ENCODE assay signal across 15 mouse cellular contexts in genomic region chr11:120206069-120206668, GRCm38 (mm10). TPM values are rescaled to one million over a fixed set of nuclear protein-coding genes. Genes with fewer than 3 reads are reported as not detected.
DNase-seq lines count a peak whose midpoint lies in the region; ATAC-seq lines count a peak whose summit lies in the region.
"Had no signal": no experiment of that assay in that cellular context is flagged by ENCODE, and none has a peak within 500 bp of the region (broad histone marks: within the 10 kb centered on the region; RNA-seq: fewer than 3 reads in every experiment).

No protein-coding gene starts in this region.

- peaks cover 10% of the 10 kb centered on the region for H3K4me1 ChIP-seq in heart, embryonic 11.5 days (ENCODE audit: control insufficient read depth, insufficient read depth, low read length)
- peaks cover 22% of the 10 kb centered on the region; the same call in 1 of the 2 replicates for H3K4me1 ChIP-seq in lung, embryonic 15.5 days
- H3K4me1 ChIP-seq in intestine, embryonic 16.5 days (ENCODE audit: control insufficient read depth, insufficient read depth, low read length), result peaks cover 15% of the 10 kb centered on the region
- peaks cover 26% of the 10 kb centered on the region for H3K4me1 ChIP-seq in stomach, embryonic 15.5 days
- H3K4me1 ChIP-seq: midbrain, embryonic 13.5 days had no signal

- H3K4me3 ChIP-seq in heart, embryonic 11.5 days (ENCODE audit: low read depth, low read length), result no peak overlapping the region
- H3K4me3 ChIP-seq in lung, embryonic 15.5 days, result no peak overlapping the region
- no peak overlapping the region for H3K4me3 ChIP-seq in intestine, embryonic 16.5 days (ENCODE audit: low read length)
- H3K4me3 ChIP-seq in stomach, embryonic 15.5 days (replicated peaks), result no peak overlapping the region
- H3K4me3 ChIP-seq: embryonic facial prominence, embryonic 10.5 days; forebrain, embryonic 12.5 days; liver, embryonic 13.5 days; midbrain, embryonic 13.5 days had no signal

- ATAC-seq in heart, embryonic 11.5 days (replicated peaks; ENCODE audit: insufficient number of reproducible peaks, low FRiP score, low TSS enrichment), result no peak
- ATAC-seq in lung, embryonic 15.5 days (ENCODE audit: borderline replicate concordance, extremely low read depth, low FRiP score, low TSS enrichment), result peak; percentile 46; the same call in 1 of the 2 replicates
- peak; percentile 23; the same call in 1 of the 2 replicates for ATAC-seq in intestine, embryonic 16.5 days
- ATAC-seq in stomach, embryonic 15.5 days (ENCODE audit: insufficient read depth, low FRiP score, low read depth), result no peak
- ATAC-seq: midbrain, embryonic 13.5 days had no signal

- intact Hi-C loops in heart, postnatal 10 days (cut with DNase I), result no loop called here

- no peak overlapping the region; the same call in 1 of the 2 replicates for H3K4me2 ChIP-seq in heart, embryonic 11.5 days
- no peak overlapping the region for H3K4me2 ChIP-seq in lung, embryonic 15.5 days
- H3K4me2 ChIP-seq in intestine, embryonic 16.5 days (ENCODE audit: low read depth, low read length), result no peak overlapping the region
- no peak overlapping the region for H3K4me2 ChIP-seq in stomach, embryonic 15.5 days
- H3K4me2 ChIP-seq: forebrain, embryonic 12.5 days; liver, embryonic 13.5 days; midbrain, embryonic 13.5 days had no signal

- WGBS in heart, embryonic 11.5 days (ENCODE audit: insufficient replicate concordance), result 62% methylated on average over 9 of the region's 9 CpGs
- whole genome bisulfite sequencing in lung, embryonic 15.5 days, result 42% methylated on average over 9 of the region's 9 CpGs
- WGBS in intestine, embryonic 16.5 days, result 57% methylated on average over 9 of the region's 9 CpGs
- 57% methylated on average over 9 of the region's 9 CpGs for WGBS in stomach, embryonic 15.5 days

- H3K9ac ChIP-seq in heart, embryonic 11.5 days (ENCODE audit: low read depth, low read length), result no peak overlapping the region
- H3K9ac ChIP-seq in lung, embryonic 15.5 days, result no peak overlapping the region
- H3K9ac ChIP-seq in intestine, embryonic 16.5 days (ENCODE audit: low read depth, low read length), result no peak overlapping the region
- no peak overlapping the region for H3K9ac ChIP-seq in stomach, embryonic 15.5 days
- H3K9ac ChIP-seq: forebrain, embryonic 12.5 days; liver, embryonic 13.5 days; midbrain, embryonic 13.5 days had no signal

- DNase-seq in heart, postnatal 10 days, result no peak
- no peak for DNase-seq in lung, postnatal 10 days
- no peak for DNase-seq in thymus, postnatal 4 days
- DNase-seq in ovary, postnatal 10 days (ENCODE audit: low spot score), result no peak
- DNase-seq: adrenal gland, postnatal 10 days; cerebellum, adult 11 months; gastrocnemius, postnatal 10 days; liver, embryonic 13.5 days had no signal

- no peaks in the 10 kb centered on the region for H3K36me3 ChIP-seq in heart, embryonic 11.5 days (ENCODE audit: control insufficient read depth, insufficient read depth, low read length)
- H3K36me3 ChIP-seq in lung, embryonic 15.5 days, result no peaks in the 10 kb centered on the region
- no peaks in the 10 kb centered on the region for H3K36me3 ChIP-seq in intestine, embryonic 16.5 days (ENCODE audit: control insufficient read depth, insufficient read depth, low read length)
- no peaks in the 10 kb centered on the region for H3K36me3 ChIP-seq in stomach, embryonic 15.5 days
- H3K36me3 ChIP-seq: embryonic facial prominence, embryonic 10.5 days; forebrain, embryonic 12.5 days; liver, embryonic 13.5 days; midbrain, embryonic 13.5 days had no signal

- peak overlapping the region; percentile 66 for H3K27ac ChIP-seq in heart, embryonic 11.5 days (ENCODE audit: low read depth, low read length)
- H3K27ac ChIP-seq in lung, embryonic 15.5 days, result peak overlapping the region; percentile 83
- H3K27ac ChIP-seq in intestine, embryonic 16.5 days (ENCODE audit: low read length), result peak overlapping the region; percentile 52
- H3K27ac ChIP-seq in stomach, embryonic 15.5 days, result peak overlapping the region; percentile 82
- H3K27ac ChIP-seq: forebrain, embryonic 12.5 days; midbrain, embryonic 13.5 days had no signal

- H3K27me3 ChIP-seq in heart, embryonic 11.5 days (ENCODE audit: control insufficient read depth, insufficient read depth, low read length), result no peaks in the 10 kb centered on the region
- H3K27me3 ChIP-seq in lung, embryonic 15.5 days, result no peaks in the 10 kb centered on the region; the same call in 1 of the 2 replicates
- no peaks in the 10 kb centered on the region for H3K27me3 ChIP-seq in intestine, embryonic 16.5 days (replicated peaks; ENCODE audit: control insufficient read depth, insufficient read depth, low read length)
- H3K27me3 ChIP-seq in stomach, embryonic 15.5 days (replicated peaks), result no peaks in the 10 kb centered on the region
- H3K27me3 ChIP-seq: midbrain, embryonic 13.5 days had no signal

- no peaks in the 10 kb centered on the region for H3K9me3 ChIP-seq in heart, embryonic 11.5 days (replicated peaks; ENCODE audit: control insufficient read depth, low read length)
- H3K9me3 ChIP-seq in lung, embryonic 15.5 days, result no peaks in the 10 kb centered on the region
- H3K9me3 ChIP-seq in intestine, embryonic 16.5 days (ENCODE audit: control insufficient read depth, low read length), result no peaks in the 10 kb centered on the region
- H3K9me3 ChIP-seq in stomach, embryonic 15.5 days, result no peaks in the 10 kb centered on the region
- H3K9me3 ChIP-seq: embryonic facial prominence, embryonic 10.5 days; forebrain, embryonic 12.5 days; liver, embryonic 13.5 days; midbrain, embryonic 13.5 days had no signal

RNA-seq across cellular contexts. Expression of gene Bahcc1, which starts 26.6 kb away (rescaled TPM):
- polyA plus RNA-seq in heart, embryonic 11.5 days (2014; fragmentation: Nextera tagmentation; extraction: Ambion mirVana), result 7.0 and 9.1 TPM in 2 replicates
- total RNA-seq in heart, postnatal 10 days (2021), result 10 to 100 TPM in 1 of 2 experiments, 1 to 10 TPM in 1; 8.8 to 14.1 TPM
- 8.7 and 9.2 TPM in 2 replicates for polyA plus RNA-seq in lung, embryonic 15.5 days (2015; fragmentation: Nextera tagmentation; extraction: Ambion mirVana)
- 4.9 and 5.7 TPM in 2 replicates for polyA plus RNA-seq in intestine, embryonic 16.5 days (2015; fragmentation: Nextera tagmentation; extraction: Ambion mirVana)
- polyA plus RNA-seq in stomach, embryonic 15.5 days (2015; fragmentation: Nextera tagmentation; extraction: Ambion mirVana), result 7.2 and 7.9 TPM in 2 replicates

RNA-seq across cellular contexts. Expression of gene Slc38a10, which starts 55.0 kb away (rescaled TPM):
- polyA plus RNA-seq in heart, embryonic 11.5 days (2014; fragmentation: Nextera tagmentation; extraction: Ambion mirVana), result 57.5 and 72.0 TPM in 2 replicates
- total RNA-seq in heart, postnatal 10 days (2021), result 100 to 1,000 TPM; 104 to 116 TPM
- polyA plus RNA-seq in lung, embryonic 15.5 days (2015; fragmentation: Nextera tagmentation; extraction: Ambion mirVana), result 91.2 and 92.1 TPM in 2 replicates
- polyA plus RNA-seq in intestine, embryonic 16.5 days (2015; fragmentation: Nextera tagmentation; extraction: Ambion mirVana), result 84.6 and 91.4 TPM in 2 replicates
- 87.2 and 93.5 TPM in 2 replicates for polyA plus RNA-seq in stomach, embryonic 15.5 days (2015; fragmentation: Nextera tagmentation; extraction: Ambion mirVana)

Comparison
In these comparisons a context has a peak if more than half of its experiments do, and no peak if none do; other contexts are left out.
1. ATAC-seq: peak in lung, embryonic 15.5 days (single experiment) and intestine, embryonic 16.5 days (single experiment); none in heart, embryonic 11.5 days (single experiment) and stomach, embryonic 15.5 days (single experiment).
2. Peak in every context shown above with its lines, with median percentiles within 50 percentile points of each other: H3K27ac ChIP-seq.